Mouse (Mus musculus) CH12.LX (cell line): ENCODE results near the gene Arhgef2. TPM values are rescaled to one million over a fixed set of nuclear protein-coding genes. Genes with fewer than 3 reads are reported as not detected.

ENCODE experiments used
- DNase-seq: peaks from one replicate; pipeline ENCODE4 v3.0.0-alpha.2; 2013; ENCODE audit errors: extremely low read depth
- H3K27ac ChIP-seq: 2 replicates; pipeline ENCODE4 v1.5.1; 2012; ENCODE audit warnings: low read depth, mild to moderate bottlenecking, control low read depth, moderate library complexity; ENCODE audit not compliant: insufficient read depth
- H3K27me3 ChIP-seq: replicated peaks from 2 replicates; pipeline ENCODE3; 2012; ENCODE audit warnings: inconsistent platforms
- H3K36me3 ChIP-seq, 2 experiments: replicated peaks in 1 of 2; 2 replicates each; pipeline versions ENCODE3 to v1.6.1; 2012; ENCODE audit warnings: inconsistent platforms in 1 of 2, low read length in 1 of 2, mild to moderate bottlenecking in 1 of 2, mixed read lengths in 1 of 2, moderate library complexity in 1 of 2; ENCODE audit not compliant: control insufficient read depth in 1 of 2, insufficient read depth in 1 of 2
- H3K4me1 ChIP-seq, 2 experiments: 2 replicates each; pipeline ENCODE4 v1.6.1; 2012; ENCODE audit warnings: inconsistent platforms in 1 of 2, moderate library complexity in 1 of 2; ENCODE audit not compliant: insufficient read depth in 2 of 2, control insufficient read depth in 1 of 2
- H3K4me2 ChIP-seq: 2 replicates; pipeline ENCODE4 v1.6.1; 2012; ENCODE audit warnings: low read depth, mild to moderate bottlenecking, control low read depth; ENCODE audit not compliant: poor library complexity, insufficient read depth, severe bottlenecking
- H3K4me3 ChIP-seq, 3 experiments: fragments of 150-350 bp in 1 of 3; sonication (generic) in 1 of 3; replicated peaks in 1 of 3; 2 replicates each; pipeline versions ENCODE3 to v1.5.1; 2011 to 2012; ENCODE audit warnings: low read depth in 2 of 3, low read length in 2 of 3, mild to moderate bottlenecking in 2 of 3, moderate library complexity in 2 of 3, control low read depth in 1 of 3, improper control_type of control experiment in 1 of 3, inconsistent platforms in 1 of 3, mixed read lengths in 1 of 3; ENCODE audit not compliant: poor library complexity in 1 of 3
- H3K79me2 ChIP-seq: replicated peaks from 2 replicates; pipeline ENCODE4 v1.6.1; 2012; ENCODE audit warnings: mild to moderate bottlenecking, moderate library complexity; ENCODE audit not compliant: control insufficient read depth, poor library complexity, insufficient read depth, severe bottlenecking; ENCODE audit errors: extremely low read depth
- H3K9ac ChIP-seq: 2 replicates; pipeline ENCODE4 v1.6.1; 2012; ENCODE audit warnings: low read depth, mild to moderate bottlenecking, control low read depth, moderate library complexity; ENCODE audit not compliant: insufficient read depth
- H3K9me3 ChIP-seq: replicated peaks from 2 replicates; pipeline ENCODE3; 2012; ENCODE audit warnings: low read length, inconsistent platforms, mixed read lengths
- BHLHE40 ChIP-seq: IDR thresholded peaks from 2 replicates; pipeline ENCODE4 v1.6.1; 2011; ENCODE audit warnings: mild to moderate bottlenecking, low read depth, low read length, improper control_type of control experiment
- CHD1 ChIP-seq: IDR thresholded peaks from 2 replicates; pipeline ENCODE4 v1.6.1; 2012; ENCODE audit warnings: low read depth, low read length, improper control_type of control experiment, inconsistent platforms
- CHD2 ChIP-seq: IDR thresholded peaks from 2 replicates; pipeline ENCODE4 v1.6.1; 2011; ENCODE audit warnings: low read length, improper control_type of control experiment
- CTCF ChIP-seq, 2 experiments: IDR thresholded peaks in 1 of 2; conservative IDR thresholded peaks in 1 of 2; 2 replicates each; pipeline ENCODE4 v1.5.1; 2011 to 2012; ENCODE audit warnings: low read depth in 2 of 2, low read length in 2 of 2, improper control_type of control experiment in 1 of 2, inconsistent platforms in 1 of 2, mild to moderate bottlenecking in 1 of 2, moderate library complexity in 1 of 2
- E2F4 ChIP-seq: IDR thresholded peaks from 2 replicates; pipeline ENCODE4 v1.6.1; 2011; ENCODE audit warnings: low read depth, low read length, improper control_type of control experiment; ENCODE audit not compliant: insufficient replicate concordance
- ELF1 ChIP-seq: IDR thresholded peaks from 2 replicates; pipeline ENCODE4 v1.6.1; 2014; ENCODE audit warnings: low read depth, mild to moderate bottlenecking, inconsistent platforms, low read length, improper control_type of control experiment
- EP300 ChIP-seq: IDR thresholded peaks from 2 replicates; pipeline ENCODE4 v1.6.1; 2011; ENCODE audit warnings: low read length, improper control_type of control experiment
- ETS1 ChIP-seq: conservative IDR thresholded peaks from 2 replicates; pipeline ENCODE4 v1.6.1; 2012; ENCODE audit warnings: low read depth, mild to moderate bottlenecking, inconsistent platforms, low read length, improper control_type of control experiment, moderate library complexity
- GABPA ChIP-seq: IDR thresholded peaks from 2 replicates; pipeline ENCODE4 v1.6.1; 2012; ENCODE audit warnings: low read depth, low read length, improper control_type of control experiment, inconsistent platforms; ENCODE audit not compliant: insufficient replicate concordance
- HCFC1 ChIP-seq: IDR thresholded peaks from 2 replicates; pipeline ENCODE4 v1.6.1; 2012; ENCODE audit warnings: low read depth, mild to moderate bottlenecking, inconsistent platforms, low read length, improper control_type of control experiment
- IRF4 ChIP-seq: IDR thresholded peaks from 2 replicates; pipeline ENCODE4 v1.6.1; 2014; ENCODE audit warnings: low read depth, mild to moderate bottlenecking, inconsistent platforms, low read length, improper control_type of control experiment
- JUN ChIP-seq: IDR thresholded peaks from 2 replicates; pipeline ENCODE4 v1.6.1; 2011; ENCODE audit warnings: low read depth, mild to moderate bottlenecking, low read length, improper control_type of control experiment, moderate library complexity; ENCODE audit not compliant: insufficient read depth
- MAFK ChIP-seq: IDR thresholded peaks from 2 replicates; pipeline ENCODE4 v1.6.1; 2011; ENCODE audit warnings: low read length, improper control_type of control experiment; ENCODE audit not compliant: insufficient replicate concordance
- MAZ ChIP-seq: IDR thresholded peaks from 2 replicates; pipeline ENCODE4 v1.6.1; 2012; ENCODE audit warnings: low read depth, mild to moderate bottlenecking, inconsistent platforms, low read length, improper control_type of control experiment, moderate library complexity
- MEF2A ChIP-seq: IDR thresholded peaks from 2 replicates; pipeline ENCODE4 v1.6.1; 2014; ENCODE audit warnings: low read depth, mild to moderate bottlenecking, inconsistent platforms, low read length, improper control_type of control experiment, borderline replicate concordance
- MXI1 ChIP-seq: IDR thresholded peaks from 2 replicates; pipeline ENCODE4 v1.6.1; 2011; ENCODE audit warnings: mild to moderate bottlenecking, low read depth, low read length, improper control_type of control experiment
- MYC ChIP-seq: IDR thresholded peaks from 2 replicates; pipeline ENCODE4 v1.6.1; 2011; ENCODE audit warnings: low read depth, mild to moderate bottlenecking, improper control_type of control experiment, low read length
- NELFE ChIP-seq: IDR thresholded peaks from 2 replicates; pipeline ENCODE4 v1.6.1; 2011; ENCODE audit warnings: low read depth, low read length, improper control_type of control experiment
- POLR2AphosphoS2 ChIP-seq: IDR thresholded peaks from 2 replicates; pipeline ENCODE4 v1.6.1; 2011; ENCODE audit warnings: low read depth, low read length, improper control_type of control experiment
- SMC3 ChIP-seq: IDR thresholded peaks from 2 replicates; pipeline ENCODE4 v1.6.1; 2011; ENCODE audit warnings: low read depth, low read length, improper control_type of control experiment
- TBP ChIP-seq: conservative IDR thresholded peaks from 2 replicates; pipeline ENCODE4 v1.6.1; 2011; ENCODE audit warnings: low read depth, low read length, improper control_type of control experiment
- USF1 ChIP-seq: IDR thresholded peaks from 2 replicates; pipeline ENCODE4 v1.6.1; 2014; ENCODE audit warnings: low read depth, mild to moderate bottlenecking, inconsistent platforms, low read length, improper control_type of control experiment
- ZKSCAN1 ChIP-seq: IDR thresholded peaks from 2 replicates; pipeline ENCODE4 v1.6.1; 2012; ENCODE audit warnings: low read depth, inconsistent platforms, low read length, improper control_type of control experiment, borderline replicate concordance
- ZMIZ1 ChIP-seq: IDR thresholded peaks from 2 replicates; pipeline ENCODE4 v1.6.1; 2012; ENCODE audit warnings: low read depth, mild to moderate bottlenecking, inconsistent platforms, low read length, improper control_type of control experiment
- dilution Hi-C: fragments of 300-500 bp; cut with MboI; formaldehyde crosslinking; loops from 2 replicates; pipeline ENCODE4 v1.14.3; 2020; ENCODE audit warnings: low sequenced_read_pairs; ENCODE audit not compliant: extremely low pct_unique_long_range_greater_than_20kb, extremely low pct_ligation_motif_present
- in situ Hi-C: fragments of 300-500 bp; cut with MboI; formaldehyde crosslinking; loops from 3 replicates; pipeline ENCODE4 v1.14.3; 2019; ENCODE audit warnings: low sequenced_read_pairs, low pct_ligation_motif_present, low pct_unique_long_range_greater_than_20kb, mixed read lengths
- polyA plus RNA-seq: library from polyadenylated mRNA; unstranded; fragments of >175 nt; gene quantifications from 2 replicates; pipeline ENCODE4 v1.2.1, GENCODE M21; 2012; ENCODE audit warnings: low read depth; ENCODE audit not compliant: insufficient read length
- total RNA-seq, 2 experiments: library from RNA; depleted of rRNA; stranded (reverse); fragments of 300-350 nt in 1 of 2; fragments of >200 nt in 1 of 2; gene quantifications; 2 replicates each; pipeline ENCODE4 v1.2.3; 2012 to 2014

The Arhgef2 gene
- total and polyA plus RNA-seq, 3 experiments = 18.5 to 43.9 (median 43.1) TPM

DNA sequence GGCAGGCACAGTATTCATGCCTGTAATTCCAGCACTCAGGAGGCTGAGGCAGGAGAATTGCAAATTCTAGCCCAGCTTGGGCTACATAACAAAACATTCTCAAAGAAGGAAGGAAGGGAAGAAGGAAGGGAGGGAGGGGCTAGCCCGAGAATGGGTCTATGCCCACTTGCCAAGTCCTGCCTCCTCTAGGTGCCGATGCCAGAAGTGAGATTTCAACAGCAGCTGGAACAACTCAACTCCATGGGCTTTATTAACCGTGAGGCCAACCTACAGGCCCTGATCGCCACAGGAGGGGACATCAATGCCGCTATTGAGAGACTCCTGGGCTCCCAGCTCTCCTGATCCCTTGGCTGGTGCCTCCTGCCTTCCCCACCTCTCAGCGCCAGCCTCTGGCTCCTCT is 37.9 kb upstream of the Arhgef2 start:
- Histone ChIP-seq H3K27ac (no peak overlapping the region), H3K4me3 (no peak overlapping the region), H3K9ac (no peak overlapping the region), H3K27me3 (no peaks in the 10 kb centered on the region), H3K9me3 (no peaks in the 10 kb centered on the region), H3K4me1 (no peaks in the 10 kb centered on the region), H3K4me2 (no peak overlapping the region), H3K36me3 (peaks cover 58 to 76% of the 10 kb centered on the region in 2 experiments), H3K79me2 (no peaks in the 10 kb centered on the region)
- no peak for DNase-seq
- TF ChIP-seq HCFC1 (no peak), EP300 (no peak), MXI1 (no peak), CTCF (conservative IDR thresholded peaks at IDR 0.05 in 1 of 2, IDR thresholded peaks at IDR 0.05 in 1 of 2; ENCODE audit: low read depth in 2 of 2, low read length in 2 of 2) (no peak), BHLHE40 (no peak), SMC3 (no peak), USF1 (no peak), CHD1 (no peak), ELF1 (no peak), ETS1 (no peak), ZMIZ1 (no peak), E2F4 (no peak), GABPA (no peak), JUN (no peak)
- dilution Hi-C loops (no loop called here), in situ Hi-C loops (no loop called here)

GRCm38 (mm10) chr3:88568615-88569014 is 37.2 kb upstream of the Arhgef2 start:
- H3K9ac ChIP-seq = no peak overlapping the region
- H3K27me3 ChIP-seq = no peaks in the 10 kb centered on the region
- no peak overlapping the region for H3K4me2 ChIP-seq
- H3K79me2 ChIP-seq = no peaks in the 10 kb centered on the region
- no peak for DNase-seq
- TF ChIP-seq ELF1 (no peak), IRF4 (no peak), POLR2AphosphoS2 (no peak), CTCF (conservative IDR thresholded peaks at IDR 0.05 in 1 of 2, IDR thresholded peaks at IDR 0.05 in 1 of 2; ENCODE audit: low read depth in 2 of 2, low read length in 2 of 2) (no peak), MXI1 (no peak), CHD2 (no peak), TBP (no peak), MAFK (no peak), ZKSCAN1 (no peak), E2F4 (no peak), JUN (no peak), ZMIZ1 (no peak), USF1 (no peak), SMC3 (no peak), HCFC1 (no peak), MYC (no peak), MAZ (no peak), MEF2A (no peak), NELFE (no peak), BHLHE40 (no peak)
- H3K4me1 ChIP-seq = no peaks in the 10 kb centered on the region
- H3K4me3 ChIP-seq = no peak overlapping the region
- no peak overlapping the region for H3K27ac ChIP-seq
- in situ Hi-C loops (no loop called here), dilution Hi-C loops (no loop called here)
- H3K36me3 ChIP-seq = peaks cover 52 to 69% of the 10 kb centered on the region in 2 experiments
- no peaks in the 10 kb centered on the region for H3K9me3 ChIP-seq
